Mouse (Mus musculus): Measurements from ENCODE around the gene Tprkb.

DNA sequence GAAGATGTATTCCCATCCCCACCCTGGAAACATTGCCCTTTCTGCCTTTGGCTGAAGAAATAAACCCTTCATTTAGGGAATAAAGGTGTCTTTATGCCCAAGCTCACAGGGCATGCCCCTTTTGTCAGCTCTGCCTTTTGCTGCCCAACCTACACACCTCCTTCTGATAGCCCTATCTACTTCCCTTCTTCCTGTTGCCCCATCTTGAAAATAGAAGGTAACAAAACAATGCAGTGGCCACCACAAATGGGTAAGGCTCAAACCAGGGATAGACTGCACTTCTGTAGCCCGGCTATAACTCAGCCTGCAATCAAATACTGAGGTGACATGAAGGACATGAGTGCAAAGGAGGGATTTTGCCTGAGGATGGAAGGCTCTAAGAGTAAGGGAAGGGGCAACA, 64.1 kb downstream of the Tprkb start:
- TF ChIP-seq CTCF (IDR thresholded peaks at IDR 0.05; ENCODE audit: borderline replicate concordance, insufficient read depth, low read depth, low read length) (no peak), POLR2A (IDR thresholded peaks at IDR 0.05; ENCODE audit: borderline replicate concordance, insufficient read depth, low read length) (no peak)

Measured in cerebellum, adult 2 months (tissue).